13 mouse cellular contexts compared by ENCODE assay signal in the genomic region with DNA sequence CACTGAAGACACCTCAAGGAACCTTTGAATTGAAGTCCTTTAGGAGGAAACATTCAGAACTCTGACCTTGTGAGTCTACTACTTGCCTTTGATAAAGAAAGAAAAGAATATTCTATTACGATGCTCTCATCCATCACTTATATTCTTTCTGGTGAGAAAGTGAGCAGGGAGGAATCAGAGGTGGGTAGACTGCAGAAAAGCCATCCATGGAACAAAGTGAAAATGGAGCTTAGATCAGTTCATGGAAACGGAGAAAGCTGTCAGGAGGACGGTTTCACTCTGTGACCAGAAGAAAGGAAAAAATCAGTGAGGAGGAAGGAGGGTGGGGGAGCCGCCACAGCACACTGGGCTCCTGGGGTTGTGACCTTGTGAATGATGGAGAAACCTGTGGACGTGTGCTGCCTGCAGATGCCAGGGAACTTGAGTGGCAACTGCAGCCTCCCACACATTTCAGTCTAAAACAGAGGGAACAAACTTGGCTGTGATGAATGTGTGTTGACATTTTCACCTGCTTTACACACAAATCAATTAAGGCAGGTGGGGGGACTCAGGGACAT.
"Had no signal": no experiment of that assay in that cellular context is flagged by ENCODE, and none has a peak within 500 bp of the region (broad histone marks: within the 10 kb centered on the region; RNA-seq: fewer than 3 reads in every experiment).

No protein-coding gene starts in this region.

- H3K4me1 ChIP-seq: limb, embryonic 15.5 days; liver, embryonic 12.5 days; lung, embryonic 15.5 days; megakaryocyte, embryonic 14.5 days; neural tube, embryonic 12.5 days had no signal

- H3K27ac ChIP-seq: left cerebral cortex, adult 2 months; limb, embryonic 15.5 days; liver, embryonic 12.5 days; lung, embryonic 15.5 days; macrophage; neural tube, embryonic 12.5 days had no signal

- H3K4me3 ChIP-seq: left cerebral cortex, adult 2 months; limb, embryonic 15.5 days; liver, embryonic 12.5 days; lung, embryonic 15.5 days; megakaryocyte, embryonic 14.5 days; neural tube, embryonic 12.5 days had no signal

- H3K9me3 ChIP-seq: limb, embryonic 15.5 days; liver, embryonic 12.5 days; lung, embryonic 15.5 days; megakaryocyte, embryonic 14.5 days; neural tube, embryonic 12.5 days had no signal

- DNase-seq: kidney, adult 9 months; kidney, postnatal 14 days; lung, postnatal 14 days; right cerebral cortex, postnatal 14 days; thymus, postnatal 4 days had no signal

- H3K9ac ChIP-seq: limb, embryonic 15.5 days; liver, embryonic 12.5 days; lung, embryonic 15.5 days; neural tube, embryonic 12.5 days had no signal

- ATAC-seq: intestine, postnatal 0 days; liver, embryonic 12.5 days had no signal

- H3K27me3 ChIP-seq: limb, embryonic 15.5 days; liver, embryonic 12.5 days; lung, embryonic 15.5 days; megakaryocyte, embryonic 14.5 days; neural tube, embryonic 12.5 days had no signal

- H3K4me2 ChIP-seq: limb, embryonic 15.5 days; liver, embryonic 12.5 days; lung, embryonic 15.5 days; neural tube, embryonic 12.5 days had no signal

- H3K36me3 ChIP-seq: limb, embryonic 15.5 days; liver, embryonic 12.5 days; lung, embryonic 15.5 days; neural tube, embryonic 12.5 days had no signal
